Mouse (Mus musculus): Measurements from ENCODE around the gene Bub1b. TPM values are rescaled to one million over a fixed set of nuclear protein-coding genes. Genes with fewer than 3 reads are reported as not detected.

The Bub1b gene
- total RNA-seq, 2 experiments from 2014 or later, result 2.4 TPM

Other genes with a start within 250 kb of the Bub1b start
- 10 to 100 TPM; 10.8 to 12.0 TPM for gene Gpr176, start 224.8 kb upstream of the Bub1b start, total RNA-seq (2021)
- 10 to 100 TPM; 20.7 to 22.1 TPM for gene Eif2ak4, start 209.6 kb upstream of the Bub1b start, total RNA-seq (2021)
- gene Srp14, start 118.5 kb upstream of the Bub1b start, total RNA-seq (2021), result 100 to 1,000 TPM; 184 to 191 TPM
- gene Bmf, start 48.5 kb upstream of the Bub1b start, total RNA-seq (2021), result 1 to 10 TPM; 1.2 to 2.8 TPM
- gene Pak6, start 65.1 kb downstream of the Bub1b start, total RNA-seq (2021), result 10 to 100 TPM; 54.3 to 67.9 TPM
- gene Ankrd63, start 105.8 kb downstream of the Bub1b start, total RNA-seq (2021), result 10 to 100 TPM; 18.1 to 18.6 TPM
- gene Plcb2, start 130.2 kb downstream of the Bub1b start, total RNA-seq (2021), result 1 to 10 TPM; 2.2 to 2.5 TPM
- gene Inafm2, start 147.5 kb downstream of the Bub1b start, total RNA-seq (2021), result 10 to 100 TPM; 71.4 to 77.5 TPM
- 1 to 10 TPM; 6.5 to 6.7 TPM for gene Ccdc9b, start 164.4 kb downstream of the Bub1b start, total RNA-seq (2021)
- not detected for gene Phgr1, start 174.6 kb downstream of the Bub1b start, total RNA-seq (2021)
- gene Disp2, start 181.5 kb downstream of the Bub1b start, total RNA-seq (2021), result 100 to 1,000 TPM; 261 to 266 TPM
- 1 to 10 TPM; 1.1 TPM for gene Knstrn, start 215.8 kb downstream of the Bub1b start, total RNA-seq (2021)

Measured in layer of hippocampus, adult 18-20 months (tissue).